Mouse (Mus musculus): ENCODE results near the gene Tmed10.

Gene Tmed10

DNA sequence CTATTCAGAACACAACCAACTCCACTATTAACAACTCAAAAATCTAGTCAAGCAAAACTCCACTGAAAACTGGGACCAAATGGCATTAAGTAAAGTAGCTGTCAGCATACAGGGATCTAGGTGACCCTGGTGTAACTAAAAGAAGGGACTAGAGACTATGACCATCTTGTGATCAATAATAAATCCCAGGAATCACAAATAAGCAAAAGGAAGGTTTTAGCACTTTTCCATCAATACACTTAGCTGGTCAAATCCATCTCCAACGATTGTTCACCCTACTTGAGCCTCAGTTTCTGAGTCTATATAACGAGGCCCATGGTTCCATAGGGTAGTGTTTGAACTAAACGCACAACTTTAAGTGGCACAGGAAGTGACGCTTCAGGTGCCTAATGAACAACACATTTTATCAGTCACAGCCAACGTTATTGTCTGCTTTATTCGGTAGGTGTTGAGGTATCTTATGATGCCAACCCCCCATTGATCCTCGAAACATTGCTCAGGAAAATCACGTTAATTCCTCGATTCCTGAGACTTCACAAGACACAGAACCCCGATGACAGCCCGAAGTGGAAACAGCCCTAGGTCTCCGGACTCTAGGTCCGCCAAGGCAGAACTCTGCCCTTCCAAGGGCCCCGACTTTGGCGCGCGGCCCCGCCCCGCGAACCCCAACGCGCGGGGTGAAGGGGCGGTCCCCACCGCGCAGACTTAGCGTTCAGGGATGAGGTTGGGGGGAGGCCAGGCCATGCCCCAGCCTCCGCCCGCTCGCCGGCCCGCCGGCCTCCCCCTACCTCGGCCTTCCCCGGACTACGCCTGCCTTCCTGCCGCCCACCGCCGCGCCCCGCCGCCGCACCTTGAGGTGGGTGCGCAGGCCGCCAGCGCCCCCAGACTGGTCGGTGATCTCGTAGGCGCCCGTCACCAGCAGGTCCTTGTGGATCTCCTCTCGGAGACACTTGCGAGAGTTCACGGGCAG is 771 bp downstream of the Tmed10 start:
- DNase-seq (ENCODE audit: low spot score), result peak; percentile 58

DNA sequence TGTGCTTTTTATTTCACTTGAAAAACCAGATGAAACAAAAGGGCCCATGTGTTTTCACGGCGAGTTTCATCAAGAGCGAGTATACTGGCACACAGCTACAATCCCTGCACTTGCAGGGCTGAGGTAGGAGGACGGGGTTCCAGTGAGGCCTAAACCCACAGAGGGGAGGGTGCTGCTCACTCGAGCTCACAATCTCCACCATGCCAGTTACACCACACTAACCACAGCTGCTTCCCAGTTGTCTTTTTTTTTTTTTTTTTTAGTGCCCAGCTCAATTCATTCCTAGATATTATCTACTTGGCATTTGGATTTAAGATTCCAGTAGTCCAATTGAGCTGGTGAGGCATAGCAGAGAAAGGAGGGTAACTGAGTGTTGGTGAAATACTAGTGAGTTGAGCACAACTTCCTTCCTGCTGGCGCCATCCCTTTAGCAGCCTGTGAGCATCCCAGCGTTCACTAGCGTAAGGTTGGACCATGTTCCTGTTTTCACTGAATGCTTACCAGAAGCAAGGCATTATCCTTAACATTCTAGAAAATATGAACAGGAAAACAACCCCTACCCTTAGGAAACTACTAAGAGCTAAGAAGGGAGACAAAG is 2.5 kb downstream of the Tmed10 start:
- DNase-seq (ENCODE audit: low spot score), result no peak

DNA sequence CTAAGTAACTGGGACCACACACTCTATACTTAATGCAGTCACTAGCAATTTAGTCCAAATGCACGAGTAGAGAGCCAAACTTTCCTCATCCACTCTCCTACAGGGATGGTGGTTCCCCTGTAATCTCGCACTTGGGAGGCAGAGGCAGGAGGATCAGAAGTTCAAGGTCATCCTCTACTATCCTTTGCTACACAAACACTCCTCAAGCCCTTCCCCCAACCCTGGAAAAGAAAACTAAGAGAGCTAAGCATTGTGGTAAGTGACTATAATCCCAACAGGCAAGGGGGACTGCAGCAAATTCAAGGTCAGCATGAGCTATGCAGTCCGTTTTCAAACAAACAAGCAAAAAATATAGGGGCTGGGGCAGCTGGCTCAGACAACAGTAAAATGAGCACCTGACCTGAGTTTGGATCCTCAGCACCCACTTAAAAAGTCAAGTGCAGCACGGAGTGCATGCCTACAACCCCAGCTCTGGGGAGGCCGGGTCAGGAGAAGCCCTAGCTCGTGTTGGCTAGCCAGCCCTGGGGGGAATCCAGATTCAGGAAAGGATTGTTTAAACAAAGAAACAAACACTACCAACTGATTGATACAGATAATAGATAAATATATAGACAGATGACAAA is 6.1 kb downstream of the Tmed10 start:
- no peak for DNase-seq (ENCODE audit: low spot score)

- peak; percentile 81 for DNase-seq (ENCODE audit: low spot score)
Measured at GRCm38 (mm10) chr12:85366271-85366670, 8.4 kb downstream of the Tmed10 start.

GRCm38 (mm10) chr12:85362510-85362909 is 12.1 kb downstream of the Tmed10 start:
- no peak for DNase-seq (ENCODE audit: low spot score)

- no peak for DNase-seq (ENCODE audit: low spot score)
Measured at GRCm38 (mm10) chr12:85361580-85361979, 13.1 kb downstream of the Tmed10 start.

DNA sequence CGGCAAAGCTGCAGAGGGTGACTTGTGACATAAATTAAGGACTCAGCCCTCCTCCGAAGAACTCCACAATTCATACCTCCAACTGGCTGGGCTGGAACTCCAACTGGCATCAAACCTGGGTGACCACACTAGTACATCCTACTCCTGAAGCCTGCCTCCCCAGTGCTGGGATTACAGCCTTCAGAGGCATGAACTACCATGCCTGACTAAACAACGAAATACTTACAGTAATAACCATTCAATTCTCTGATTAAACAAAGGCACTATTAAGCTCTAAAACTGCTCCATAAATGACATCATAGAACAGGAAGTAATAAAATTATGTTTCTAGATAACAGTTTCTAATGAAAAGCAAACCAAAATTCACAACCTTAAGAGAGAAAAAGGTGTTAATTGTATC is 13.5 kb downstream of the Tmed10 start:
- no peak for DNase-seq (ENCODE audit: low spot score)

DNA sequence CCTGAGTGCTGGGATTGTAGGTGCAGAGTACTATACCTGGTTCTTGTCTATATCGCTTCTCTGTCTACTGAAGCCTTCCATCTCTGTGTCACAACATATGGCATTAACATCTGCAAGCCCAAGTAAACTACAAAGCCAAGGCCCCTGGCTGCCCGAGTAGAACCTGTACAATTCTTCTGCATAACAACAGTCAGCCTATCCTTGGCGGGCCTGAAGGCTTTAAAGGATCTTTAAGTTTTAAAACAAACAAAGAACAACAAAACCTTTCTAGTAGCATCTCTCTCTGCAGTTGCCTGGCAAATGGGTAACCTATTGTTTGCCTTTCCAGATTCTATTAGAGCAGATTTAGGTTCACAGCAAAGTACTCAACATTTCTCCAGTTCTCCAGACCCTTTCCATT is 20.6 kb downstream of the Tmed10 start:
- no peak for DNase-seq (ENCODE audit: low spot score)

- peak; percentile 74 for DNase-seq (ENCODE audit: low spot score)
Measured at GRCm38 (mm10) chr12:85350407-85351232, 24.0 kb downstream of the Tmed10 start.

GRCm38 (mm10) chr12:85348338-85348737 is 26.3 kb downstream of the Tmed10 start:
- DNase-seq (ENCODE audit: low spot score), result no peak

GRCm38 (mm10) chr12:85347196-85347595 is 27.5 kb downstream of the Tmed10 start:
- no peak for DNase-seq (ENCODE audit: low spot score)

DNA sequence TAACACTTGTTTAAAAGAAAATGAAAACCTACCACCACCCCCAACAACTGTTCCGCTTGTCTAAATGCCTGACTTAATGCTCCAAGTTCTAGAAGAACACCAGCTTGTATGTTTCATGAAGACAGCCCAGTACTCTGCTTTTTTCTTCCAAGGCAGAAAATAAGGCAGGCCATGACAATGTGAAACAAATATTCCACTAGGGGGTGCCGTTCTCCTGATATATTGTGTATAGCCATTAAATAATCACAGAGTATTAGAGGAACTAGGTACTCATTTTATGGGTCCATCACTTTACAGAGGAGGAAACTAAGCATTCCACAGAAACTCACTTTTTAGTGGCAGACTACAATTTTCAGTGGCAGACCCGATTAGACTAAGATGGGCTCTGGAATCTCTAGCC is 28.3 kb downstream of the Tmed10 start:
- DNase-seq (ENCODE audit: low spot score), result peak; percentile 81

DNA sequence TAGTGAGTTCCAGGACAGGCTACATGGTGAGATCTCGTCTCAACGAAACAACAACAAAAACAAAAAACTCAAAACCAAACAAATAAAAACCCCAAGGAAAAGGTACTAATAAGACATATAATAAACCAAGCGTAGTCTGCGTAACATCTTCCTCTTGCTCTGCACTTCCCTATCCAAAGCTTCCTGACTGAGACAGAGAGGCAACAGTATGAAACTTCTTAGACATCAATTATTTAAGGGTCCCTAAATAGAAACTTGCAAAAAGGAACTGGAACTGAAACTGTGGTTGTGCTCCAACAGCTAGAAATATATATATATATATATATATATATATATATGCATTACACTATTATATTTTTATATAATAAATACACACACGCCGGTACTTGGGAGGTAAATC is 29.1 kb downstream of the Tmed10 start:
- DNase-seq (ENCODE audit: low spot score), result no peak

DNA sequence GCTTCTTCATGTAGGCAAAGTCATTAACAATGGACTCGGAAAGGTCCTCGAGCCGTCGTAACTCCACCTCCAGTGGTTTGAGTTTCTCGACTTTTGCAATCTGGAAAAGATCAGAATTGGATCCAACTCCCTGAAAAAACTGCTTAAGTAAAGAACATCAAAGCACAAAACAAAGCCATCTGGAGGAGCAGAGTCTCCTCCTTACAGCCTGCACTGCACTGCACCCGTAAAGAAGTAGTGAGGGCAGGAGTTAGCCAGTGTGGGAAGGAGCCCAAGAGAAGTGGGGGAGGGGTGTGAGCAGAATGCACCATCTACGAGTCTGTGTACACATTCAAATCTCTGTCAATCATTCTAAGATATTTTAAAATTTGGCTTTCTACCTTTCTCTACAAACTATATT is 30.4 kb downstream of the Tmed10 start:
- no peak for DNase-seq (ENCODE audit: low spot score)

GRCm38 (mm10) chr12:85342310-85342709 is 32.3 kb downstream of the Tmed10 start:
- no peak for DNase-seq (ENCODE audit: low spot score)

GRCm38 (mm10) chr12:85341131-85341530 is 33.5 kb downstream of the Tmed10 start:
- no peak for DNase-seq (ENCODE audit: low spot score)

GRCm38 (mm10) chr12:85339947-85340346 is 34.7 kb downstream of the Tmed10 start:
- DNase-seq (ENCODE audit: low spot score), result no peak

GRCm38 (mm10) chr12:85339243-85339729 is 35.4 kb downstream of the Tmed10 start, which contains the start of gene Nek9:
Gene Nek9 (minus strand): TSS chr12:85339362.
- peak; percentile 93 for DNase-seq (ENCODE audit: low spot score)

GRCm38 (mm10) chr12:85338815-85339214 is 35.8 kb downstream of the Tmed10 start:
- no peak for DNase-seq (ENCODE audit: low spot score)

DNA sequence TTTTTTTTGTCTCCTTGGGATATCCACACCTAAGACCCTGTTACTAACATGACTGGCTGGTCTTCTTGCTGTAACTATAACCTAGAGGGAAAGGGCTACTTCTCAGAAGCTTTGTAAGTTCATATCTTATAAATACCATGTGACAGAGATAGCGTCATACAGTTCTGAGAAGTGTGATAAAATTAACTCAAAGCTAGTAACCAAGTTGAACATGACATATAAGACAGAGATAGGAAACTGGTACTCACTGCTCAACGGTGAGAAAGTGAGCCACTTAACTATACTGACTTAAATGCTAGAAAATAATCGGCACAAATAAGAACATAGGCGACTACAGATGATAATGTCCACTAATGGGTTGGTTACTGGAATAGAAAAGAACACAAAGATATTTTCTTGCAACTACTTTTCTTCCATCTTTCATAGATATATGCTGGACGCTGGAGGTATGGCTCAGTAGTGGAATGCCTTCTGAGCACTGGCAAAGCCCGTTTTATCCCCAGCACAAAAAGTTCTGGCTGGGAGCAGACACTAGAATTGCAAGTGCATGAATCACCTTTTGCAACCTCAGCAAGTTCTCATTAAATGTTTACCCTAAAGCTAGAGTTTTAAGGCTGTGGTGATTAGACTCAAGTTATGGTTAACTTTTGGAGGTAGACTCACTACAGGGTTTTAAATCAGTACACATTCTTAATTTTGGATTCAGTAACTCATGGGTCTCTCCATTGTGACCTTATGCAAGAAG is 36.9 kb downstream of the Tmed10 start:
- DNase-seq (ENCODE audit: low spot score), result no peak

DNA sequence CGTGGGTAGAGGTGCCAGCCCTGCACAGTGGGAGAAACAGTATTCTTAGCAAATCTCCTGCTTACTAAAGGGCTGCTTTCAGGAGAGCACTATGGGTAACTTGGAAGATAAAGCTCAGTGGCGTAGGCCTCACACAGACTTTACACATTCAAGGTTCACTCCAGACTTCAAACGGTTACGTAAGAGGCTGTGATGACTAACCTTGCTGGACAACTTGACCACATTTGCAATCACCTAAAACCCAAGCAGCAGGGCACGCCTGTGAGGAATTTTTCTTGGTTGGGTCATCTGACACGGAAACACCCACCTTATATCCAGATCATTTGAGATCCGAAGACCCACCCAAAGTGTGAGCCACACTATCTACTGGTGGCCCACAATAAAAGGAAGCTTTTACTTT is 44.5 kb downstream of the Tmed10 start:
- no peak for DNase-seq (ENCODE audit: low spot score)
